Mouse (Mus musculus): ENCODE results near the gene Dlgap1.

DNA sequence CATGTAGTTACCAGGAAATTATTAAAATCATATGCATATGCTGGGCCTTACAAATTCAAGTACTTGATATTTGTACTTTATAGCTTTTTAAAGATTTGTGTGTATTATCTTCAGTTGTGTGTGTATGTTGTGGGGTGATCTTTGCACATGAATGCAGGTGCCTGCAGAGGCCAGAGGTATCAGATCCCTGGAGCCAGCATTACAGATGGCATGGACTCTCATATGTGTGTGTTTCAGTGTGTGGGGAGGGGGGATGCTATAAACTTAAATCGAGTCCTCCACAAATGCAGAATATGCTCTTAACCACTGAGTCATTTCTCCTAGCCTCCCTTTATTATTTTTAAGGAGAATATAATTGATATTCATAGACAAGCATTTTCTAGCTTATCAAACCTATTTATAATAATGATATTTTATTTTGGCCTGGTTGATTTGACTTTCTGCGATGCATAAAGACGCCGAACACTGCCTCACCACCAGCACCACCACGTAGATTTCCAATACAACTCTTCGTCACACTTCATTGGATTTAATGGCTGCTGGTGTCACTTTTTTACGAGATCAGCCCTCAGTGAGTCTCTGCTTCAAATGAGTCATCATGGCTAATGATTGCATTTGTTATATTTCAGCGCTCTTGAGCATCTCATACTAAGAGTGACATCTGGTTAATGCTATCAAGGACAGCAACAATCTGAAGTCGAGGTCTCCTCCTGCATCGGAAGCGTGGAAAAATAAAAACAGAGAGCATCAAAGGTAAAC, 338.7 kb downstream of the Dlgap1 start:
- TF ChIP-seq POLR2A (IDR thresholded peaks at IDR 0.05; ENCODE audit: insufficient read depth, low read depth, low read length) (no peak), EP300 (IDR thresholded peaks at IDR 0.05; ENCODE audit: insufficient read depth, low read depth, low read length) (no peak)

Measured in heart, adult 2 months (tissue).